Mouse (Mus musculus) myocyte (in vitro differentiated cells): ENCODE data around the gene Gucy2g. TPM values are rescaled to one million over a fixed set of nuclear protein-coding genes. Genes with fewer than 3 reads are reported as not detected.
"Not testable (repeated sequence)": the region's sequence is repeated elsewhere in the genome, so short reads cannot be mapped to it uniquely, and the experiment has no call there.

ENCODE experiments used
- H3K27me3 ChIP-seq: one replicate; pipeline ENCODE4 v1.6.1; 2011; ENCODE audit not compliant: control insufficient read depth, insufficient read depth, insufficient read length
- H3K36me3 ChIP-seq: one replicate; pipeline ENCODE4 v1.6.1; 2011; ENCODE audit not compliant: control insufficient read depth, insufficient read depth
- H3K4me2 ChIP-seq: one replicate; pipeline ENCODE4 v1.6.1; 2011; ENCODE audit warnings: low read depth, control low read depth
- H3K4me3 ChIP-seq: one replicate; pipeline ENCODE4 v1.5.1; 2011; ENCODE audit warnings: mild to moderate bottlenecking, control low read depth, moderate library complexity
- H3K79me2 ChIP-seq: one replicate; pipeline ENCODE4 v1.6.1; 2011; ENCODE audit not compliant: control insufficient read depth, insufficient read depth
- H3ac ChIP-seq: one replicate; pipeline ENCODE4 v1.6.1; 2011; ENCODE audit not compliant: control insufficient read depth, insufficient read length
- CEBPB ChIP-seq: IDR thresholded peaks from 2 replicates; pipeline ENCODE4 v1.6.1; 2011; ENCODE audit warnings: mild to moderate bottlenecking, moderate library complexity; ENCODE audit not compliant: poor library complexity, insufficient read depth, severe bottlenecking
- E2F4 ChIP-seq: IDR thresholded peaks from one replicate; pipeline ENCODE4 v1.6.1; 2011; ENCODE audit warnings: mild to moderate bottlenecking, control low read depth, moderate library complexity; ENCODE audit not compliant: insufficient read depth
- MAX ChIP-seq: IDR thresholded peaks from one replicate; pipeline ENCODE4 v1.6.1; 2011; ENCODE audit warnings: low read depth, mild to moderate bottlenecking, control low read depth
- MYOD1 ChIP-seq, 3 experiments: IDR thresholded peaks; one replicate each; pipeline ENCODE4 v1.6.1; 2011; ENCODE audit warnings: control low read depth in 2 of 3, low read depth in 2 of 3, mild to moderate bottlenecking in 2 of 3, moderate library complexity in 1 of 3; ENCODE audit not compliant: insufficient read length in 2 of 3, control insufficient read depth in 1 of 3
- MYOG ChIP-seq, 3 experiments: IDR thresholded peaks; one replicate each; pipeline ENCODE4 v1.6.1; 2011; ENCODE audit warnings: control low read depth in 2 of 3, low read depth in 2 of 3, mild to moderate bottlenecking in 2 of 3; ENCODE audit not compliant: insufficient read length in 2 of 3, control insufficient read depth in 1 of 3, insufficient read depth in 1 of 3
- POLR2A ChIP-seq: IDR thresholded peaks from one replicate; pipeline ENCODE4 v1.6.1; 2011; ENCODE audit warnings: low read depth, mild to moderate bottlenecking, control low read depth, moderate library complexity; ENCODE audit not compliant: insufficient read length
- POLR2AphosphoS2 ChIP-seq: IDR thresholded peaks from one replicate; pipeline ENCODE4 v1.6.1; 2011; ENCODE audit warnings: low read depth, control low read depth; ENCODE audit not compliant: insufficient read length
- REST ChIP-seq: IDR thresholded peaks from one replicate; pipeline ENCODE4 v1.6.1; 2011; ENCODE audit warnings: mild to moderate bottlenecking, control low read depth, moderate library complexity; ENCODE audit not compliant: insufficient read depth, insufficient read length
- SRF ChIP-seq: IDR thresholded peaks from one replicate; pipeline ENCODE4 v1.6.1; 2011; ENCODE audit warnings: low read depth; ENCODE audit not compliant: control insufficient read depth, insufficient read length
- TCF12 ChIP-seq: IDR thresholded peaks from one replicate; pipeline ENCODE4 v1.6.1; 2011; ENCODE audit warnings: mild to moderate bottlenecking, control low read depth; ENCODE audit not compliant: poor library complexity, insufficient read depth, severe bottlenecking
- TCF3 ChIP-seq: IDR thresholded peaks from one replicate; pipeline ENCODE4 v1.6.1; 2011; ENCODE audit warnings: low read depth, control low read depth; ENCODE audit not compliant: insufficient read length
- USF1 ChIP-seq: IDR thresholded peaks from one replicate; pipeline ENCODE4 v1.6.1; 2011; ENCODE audit warnings: low read depth, mild to moderate bottlenecking, control low read depth, moderate library complexity
- polyA plus RNA-seq: library from polyadenylated mRNA; unstranded; fragments of >200 nt; fragmentation: generic; extraction: Trizol; gene quantifications from one replicate; pipeline ENCODE4 v1.2.1, GENCODE M21; 2012; ENCODE audit warnings: missing spikeins

Gene Gucy2g
- polyA plus RNA-seq, 1 experiment, result 0.05 TPM

DNA sequence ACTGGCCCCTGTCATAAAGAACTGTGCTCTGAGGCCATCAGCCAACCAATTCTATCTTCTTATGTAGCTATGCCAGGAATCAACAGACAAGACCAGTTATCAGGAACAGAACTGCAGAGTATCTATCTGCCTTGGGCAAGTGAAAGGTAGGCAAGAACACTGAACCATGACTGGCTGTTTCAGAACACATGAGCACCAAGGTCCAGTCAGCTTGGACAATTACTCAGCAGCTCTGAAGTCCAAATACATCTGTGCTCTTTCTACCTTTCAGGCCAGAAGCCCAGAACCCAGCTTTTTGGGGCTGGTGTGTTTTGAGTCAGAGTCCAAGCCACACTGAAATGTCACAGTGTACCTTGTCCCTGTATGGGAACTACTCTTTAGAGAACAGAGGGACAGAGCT, 70.6 kb downstream of the Gucy2g start:
- H3K4me3 ChIP-seq, result no peak overlapping the region
- no peak overlapping the region for H3ac ChIP-seq
- H3K79me2 ChIP-seq, result no peaks in the 10 kb centered on the region
- TF ChIP-seq POLR2A, result no peak
- TF ChIP-seq USF1, result no peak
- no peak for TF ChIP-seq MYOG (IDR thresholded peaks at IDR 0.05; ENCODE audit: control insufficient read depth in 1 of 3, insufficient read depth in 1 of 3, insufficient read length in 2 of 3, low read depth in 2 of 3)
- no peaks in the 10 kb centered on the region for H3K36me3 ChIP-seq
- no peaks in the 10 kb centered on the region for H3K27me3 ChIP-seq
- H3K4me2 ChIP-seq, result no peak overlapping the region

- not testable (repeated sequence) for H3K27me3 ChIP-seq
These were observed 71.8 kb downstream of the Gucy2g start for GRCm38 (mm10) chr19:55169236-55169729.

DNA sequence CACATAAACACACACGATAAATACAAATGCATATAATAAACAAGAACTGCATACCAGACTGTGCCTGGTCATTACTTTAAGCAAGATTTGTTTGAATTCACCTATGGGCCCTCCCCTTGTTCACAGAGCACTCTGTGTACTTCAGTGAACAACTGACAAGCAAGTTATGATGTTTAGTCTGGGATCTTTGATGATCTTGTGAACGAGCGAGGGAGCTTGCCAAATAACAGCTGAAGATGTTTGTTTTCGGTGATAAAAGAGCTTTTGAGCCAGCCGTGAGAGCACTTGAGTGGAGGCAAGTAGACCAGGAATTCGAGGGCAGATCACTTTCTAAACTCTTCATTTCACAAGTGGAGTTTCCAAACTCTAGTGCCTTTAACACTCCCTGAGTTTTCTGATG, 72.7 kb downstream of the Gucy2g start:
- no peaks in the 10 kb centered on the region for H3K79me2 ChIP-seq
- H3ac ChIP-seq, result no peak overlapping the region
- no peaks in the 10 kb centered on the region for H3K36me3 ChIP-seq
- H3K4me3 ChIP-seq, result no peak overlapping the region
- TF ChIP-seq E2F4 (no peak), TCF3 (no peak), MYOG (IDR thresholded peaks at IDR 0.05; ENCODE audit: control insufficient read depth in 1 of 3, insufficient read depth in 1 of 3, insufficient read length in 2 of 3, low read depth in 2 of 3) (no peak)
- no peaks in the 10 kb centered on the region for H3K27me3 ChIP-seq
- H3K4me2 ChIP-seq, result no peak overlapping the region

More at GRCm38 (mm10) chr19:55169236-55169729, 71.8 kb downstream of the Gucy2g start:
- H3K79me2 ChIP-seq, H3K36me3 ChIP-seq, H3K4me3 ChIP-seq, H3ac ChIP-seq, H3K4me2 ChIP-seq: not testable (repeated sequence)

- Histone ChIP-seq H3K27me3 (no peaks in the 10 kb centered on the region), H3K4me2 (no peak overlapping the region), H3K36me3 (no peaks in the 10 kb centered on the region), H3ac (no peak overlapping the region), H3K4me3 (no peak overlapping the region), H3K79me2 (no peaks in the 10 kb centered on the region)
- TF ChIP-seq TCF12 (no peak), MAX (no peak), MYOG (IDR thresholded peaks at IDR 0.05; ENCODE audit: control insufficient read depth in 1 of 3, insufficient read depth in 1 of 3, insufficient read length in 2 of 3, low read depth in 2 of 3) (no peak), TCF3 (no peak), REST (no peak), SRF (no peak), CEBPB (no peak), POLR2AphosphoS2 (no peak), E2F4 (no peak), MYOD1 (IDR thresholded peaks at IDR 0.05; ENCODE audit: control insufficient read depth in 1 of 3, insufficient read length in 2 of 3, low read depth in 2 of 3) (no peak), USF1 (no peak), POLR2A (no peak)
These were observed 73.3 kb downstream of the Gucy2g start for GRCm38 (mm10) chr19:55167741-55168140.

GRCm38 (mm10) chr19:55166741-55167140, 74.3 kb downstream of the Gucy2g start:
- Histone ChIP-seq H3ac (no peak overlapping the region), H3K27me3 (no peaks in the 10 kb centered on the region), H3K36me3 (no peaks in the 10 kb centered on the region), H3K79me2 (no peaks in the 10 kb centered on the region), H3K4me2 (no peak overlapping the region), H3K4me3 (no peak overlapping the region)
- no peak for TF ChIP-seq SRF
- no peak for TF ChIP-seq MYOD1 (IDR thresholded peaks at IDR 0.05; ENCODE audit: control insufficient read depth in 1 of 3, insufficient read length in 2 of 3, low read depth in 2 of 3)
- TF ChIP-seq POLR2AphosphoS2, result no peak
- TF ChIP-seq REST, result no peak
- TF ChIP-seq POLR2A, result no peak
- no peak for TF ChIP-seq E2F4
- TF ChIP-seq TCF12, result no peak

DNA sequence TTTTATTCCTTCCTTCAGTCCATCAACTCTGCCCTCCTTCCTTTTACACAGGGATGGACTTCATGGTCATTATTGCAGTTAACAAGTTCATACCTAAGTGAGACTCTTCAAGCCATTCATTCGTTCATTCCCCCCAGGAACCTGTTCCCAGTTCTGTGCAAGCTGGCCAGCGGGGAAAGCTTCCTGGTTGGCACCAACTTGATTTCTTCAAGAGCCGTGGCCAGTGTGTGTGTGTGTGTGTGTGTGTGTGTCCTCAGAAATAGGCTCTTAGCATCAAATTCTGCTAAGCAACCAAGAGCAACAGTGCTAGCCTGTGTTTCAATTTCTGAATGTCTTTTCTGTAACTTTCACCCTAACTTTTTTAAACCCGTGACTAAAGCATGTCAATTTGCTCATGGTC, 75.1 kb downstream of the Gucy2g start:
- H3ac ChIP-seq, result no peak overlapping the region
- H3K79me2 ChIP-seq, result no peaks in the 10 kb centered on the region
- no peak overlapping the region for H3K4me3 ChIP-seq
- no peak for TF ChIP-seq CEBPB
- TF ChIP-seq USF1, result no peak
- TF ChIP-seq MYOD1 (IDR thresholded peaks at IDR 0.05; ENCODE audit: control insufficient read depth in 1 of 3, insufficient read length in 2 of 3, low read depth in 2 of 3), result no peak
- TF ChIP-seq REST, result no peak
- no peak for TF ChIP-seq POLR2A
- no peak for TF ChIP-seq MYOG (IDR thresholded peaks at IDR 0.05; ENCODE audit: control insufficient read depth in 1 of 3, insufficient read depth in 1 of 3, insufficient read length in 2 of 3, low read depth in 2 of 3)
- H3K27me3 ChIP-seq, result no peaks in the 10 kb centered on the region
- H3K36me3 ChIP-seq, result no peaks in the 10 kb centered on the region
- H3K4me2 ChIP-seq, result no peak overlapping the region
